9 mouse cellular contexts compared by ENCODE assay signal in the genomic region with DNA sequence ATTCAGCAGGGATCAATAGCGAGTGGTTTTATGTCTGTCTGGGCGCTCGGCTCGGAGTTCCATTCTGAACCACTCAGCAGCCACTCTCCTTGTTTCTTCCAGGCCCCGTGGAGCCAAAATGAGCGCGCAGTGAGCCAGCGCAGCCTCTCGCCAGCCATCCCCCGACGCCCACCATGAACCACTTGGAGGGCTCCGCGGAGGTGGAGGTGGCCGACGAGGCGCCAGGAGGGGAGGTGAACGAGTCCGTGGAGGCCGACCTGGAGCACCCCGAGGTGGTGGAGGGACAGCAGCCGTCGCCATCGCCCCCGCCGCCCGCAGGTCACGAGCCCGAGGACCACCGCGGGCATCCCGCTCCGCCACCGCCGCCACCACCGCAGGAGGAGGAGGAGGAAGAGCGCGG.
DNase-seq lines count a peak whose midpoint lies in the region; ATAC-seq lines count a peak whose summit lies in the region.
"Had no signal": no experiment of that assay in that cellular context is flagged by ENCODE, and none has a peak within 500 bp of the region (broad histone marks: within the 10 kb centered on the region; RNA-seq: fewer than 3 reads in every experiment).

No protein-coding gene starts in this region.

- H3K4me1 ChIP-seq in kidney, embryonic 16.5 days (ENCODE audit: insufficient read depth, low read length): peaks cover 8% of the 10 kb centered on the region
- H3K4me1 ChIP-seq in embryonic facial prominence, embryonic 12.5 days: no peaks in the 10 kb centered on the region
- peaks cover 9% of the 10 kb centered on the region for H3K4me1 ChIP-seq in hindbrain, embryonic 16.5 days (ENCODE audit: control insufficient read depth, insufficient read depth, low read depth, low read length)
- peaks cover 16% of the 10 kb centered on the region for H3K4me1 ChIP-seq in neural tube, embryonic 13.5 days (replicated peaks)

- peak overlapping the region; percentile 42 for H3K9ac ChIP-seq in kidney, embryonic 16.5 days (replicated peaks; ENCODE audit: low read length)
- H3K9ac ChIP-seq in embryonic facial prominence, embryonic 12.5 days: peak overlapping the region; percentile 36
- peak overlapping the region; percentile 53 for H3K9ac ChIP-seq in hindbrain, embryonic 16.5 days (ENCODE audit: low read depth, low read length)
- peak overlapping the region; percentile 63 for H3K9ac ChIP-seq in neural tube, embryonic 13.5 days

- peak overlapping the region; percentile 68 for H3K4me2 ChIP-seq in kidney, embryonic 16.5 days (replicated peaks; ENCODE audit: low read depth, low read length)
- peak overlapping the region; percentile 56 for H3K4me2 ChIP-seq in embryonic facial prominence, embryonic 12.5 days (replicated peaks)
- H3K4me2 ChIP-seq in hindbrain, embryonic 16.5 days (ENCODE audit: low read length): peak overlapping the region; percentile 55
- H3K4me2 ChIP-seq in neural tube, embryonic 13.5 days: peak overlapping the region; percentile 57

- ATAC-seq in kidney, embryonic 16.5 days (ENCODE audit: low FRiP score, low TSS enrichment): no peak
- no peak for ATAC-seq in embryonic facial prominence, embryonic 12.5 days (ENCODE audit: insufficient number of reproducible peaks, insufficient read depth, low FRiP score, low TSS enrichment)
- peak; percentile 13; the same call in 1 of the 2 replicates for ATAC-seq in hindbrain, embryonic 16.5 days
- peak; percentile 44 for ATAC-seq in neural tube, embryonic 13.5 days (ENCODE audit: low read depth)
- ATAC-seq in CD4-positive, CD25-positive, alpha-beta regulatory T cell, adult 4 months: no peak

- H3K27me3 ChIP-seq in kidney, embryonic 16.5 days (ENCODE audit: insufficient read depth, low read length): peaks cover 26% of the 10 kb centered on the region
- peaks cover 38% of the 10 kb centered on the region for H3K27me3 ChIP-seq in embryonic facial prominence, embryonic 12.5 days
- peaks cover 4% of the 10 kb centered on the region; the same call in 1 of the 2 replicates for H3K27me3 ChIP-seq in hindbrain, embryonic 16.5 days (replicated peaks; ENCODE audit: control insufficient read depth, insufficient read depth, low read length)
- H3K27me3 ChIP-seq in neural tube, embryonic 13.5 days: peaks cover 38% of the 10 kb centered on the region

- peak overlapping the region; percentile 43 for H3K4me3 ChIP-seq in kidney, embryonic 16.5 days (ENCODE audit: low read length)
- H3K4me3 ChIP-seq in embryonic facial prominence, embryonic 12.5 days: peak overlapping the region; percentile 44
- peak overlapping the region; percentile 29 for H3K4me3 ChIP-seq in hindbrain, embryonic 16.5 days (ENCODE audit: low read length)
- H3K4me3 ChIP-seq in neural tube, embryonic 13.5 days: peak overlapping the region; percentile 40
- H3K4me3 ChIP-seq: myocyte had no signal

- 0 out of 2 replicates have a peak, but pooled peaks cover 2% of the 10 kb centered on the region for H3K9me3 ChIP-seq in kidney, embryonic 16.5 days (ENCODE audit: low read length)
- no peaks in the 10 kb centered on the region for H3K9me3 ChIP-seq in embryonic facial prominence, embryonic 12.5 days
- H3K9me3 ChIP-seq in hindbrain, embryonic 16.5 days (ENCODE audit: control insufficient read depth, low read length): no peaks in the 10 kb centered on the region
- H3K9me3 ChIP-seq in neural tube, embryonic 13.5 days: no peaks in the 10 kb centered on the region

- H3K27ac ChIP-seq in kidney, embryonic 16.5 days (ENCODE audit: low read length): no peak overlapping the region
- H3K27ac ChIP-seq in embryonic facial prominence, embryonic 12.5 days: no peak overlapping the region
- H3K27ac ChIP-seq in hindbrain, embryonic 16.5 days (ENCODE audit: low read depth, low read length): no peak overlapping the region
- H3K27ac ChIP-seq in neural tube, embryonic 13.5 days (replicated peaks): 0 out of 2 replicates have a peak overlapping the region, but pooled peaks have one; percentile 28

- no peak for DNase-seq in kidney, postnatal 36 days
- DNase-seq in MN1 (ENCODE audit: low spot score): no peak
- DNase-seq in urinary bladder, postnatal 4 days (ENCODE audit: low spot score in 2 of 2): no peak

- no peaks in the 10 kb centered on the region for H3K36me3 ChIP-seq in kidney, embryonic 16.5 days (ENCODE audit: insufficient read depth, low read length)
- no peaks in the 10 kb centered on the region for H3K36me3 ChIP-seq in embryonic facial prominence, embryonic 12.5 days
- no peaks in the 10 kb centered on the region for H3K36me3 ChIP-seq in hindbrain, embryonic 16.5 days (ENCODE audit: control insufficient read depth, insufficient read depth, low read length)
- peaks cover 10% of the 10 kb centered on the region; the same call in 1 of the 2 replicates for H3K36me3 ChIP-seq in neural tube, embryonic 13.5 days

- 25% methylated on average over 31 of the region's 37 CpGs for WGBS in kidney, embryonic 16.5 days
- 23% methylated on average over 37 of the region's 37 CpGs for WGBS in embryonic facial prominence, embryonic 12.5 days
- WGBS in hindbrain, embryonic 16.5 days: 27% methylated on average over 32 of the region's 37 CpGs
- WGBS in neural tube, embryonic 13.5 days: 14% methylated on average over 37 of the region's 37 CpGs

Comparison
In these comparisons a context has a peak if more than half of its experiments do, and no peak if none do; other contexts are left out.
1. ATAC-seq: peak in hindbrain, embryonic 16.5 days (single experiment) and neural tube, embryonic 13.5 days (single experiment); none in kidney, embryonic 16.5 days (single experiment), embryonic facial prominence, embryonic 12.5 days (single experiment) and CD4-positive, CD25-positive, alpha-beta regulatory T cell, adult 4 months (single experiment).
2. Peak in every context shown above with its lines, with median percentiles within 50 percentile points of each other: H3K4me2 ChIP-seq, H3K4me3 ChIP-seq and H3K9ac ChIP-seq.